Mouse (Mus musculus): ENCODE results near the gene Kpna6. TPM values are rescaled to one million over a fixed set of nuclear protein-coding genes. Genes with fewer than 3 reads are reported as not detected.

The Kpna6 gene
- total and polyA plus RNA-seq, 3 experiments, result 15.9 to 66.5 (median 19.6) TPM

DNA sequence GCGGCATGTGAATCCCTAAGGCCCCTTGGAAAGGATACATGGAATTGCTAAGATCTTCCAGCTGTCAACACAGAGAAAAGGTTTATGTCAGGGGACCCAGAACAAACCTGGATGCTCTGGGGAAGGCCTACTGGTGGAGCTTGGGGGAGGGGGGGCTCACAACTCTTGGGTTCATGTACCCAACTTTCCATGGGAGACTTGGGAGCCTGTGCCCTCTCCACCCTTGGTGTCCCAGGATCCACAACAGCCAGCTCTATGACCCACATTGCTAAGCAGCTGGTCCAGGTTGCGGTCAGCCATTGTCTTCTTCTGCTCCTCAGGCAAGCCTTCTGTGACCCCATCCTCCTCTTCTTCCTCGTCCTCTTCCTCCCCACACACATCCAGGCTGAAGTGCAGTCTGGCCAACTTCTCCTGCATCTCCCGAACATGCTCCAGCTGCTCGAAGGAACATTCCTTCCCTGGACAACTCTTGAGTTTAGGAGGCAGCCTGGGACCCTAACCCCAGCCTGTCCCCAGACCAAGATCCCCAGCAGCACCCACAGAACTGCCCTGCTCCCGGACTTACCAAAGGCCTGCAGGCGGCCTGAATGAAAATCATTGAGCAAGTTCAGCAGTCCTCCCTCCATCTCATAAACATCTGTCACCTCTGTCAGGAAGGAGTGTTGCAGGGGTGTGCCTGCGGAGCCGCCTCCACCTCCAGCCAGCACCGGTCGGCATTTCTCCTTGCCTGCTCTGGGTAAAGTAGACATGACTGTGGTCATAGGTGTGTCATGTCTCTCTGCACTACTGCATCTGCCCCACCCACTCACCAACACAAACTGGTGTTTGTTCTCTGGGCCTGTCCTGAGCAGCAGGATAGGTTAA, 51.9 kb downstream of the Kpna6 start:
- no peak overlapping the region for H3K9ac ChIP-seq (ENCODE audit: control insufficient read depth, low read depth, low read length, poor library complexity, severe bottlenecking)
- H3K27ac ChIP-seq (ENCODE audit: control insufficient read depth, low read depth, low read length), result no peak overlapping the region
- TF ChIP-seq POLR2A (IDR thresholded peaks at IDR 0.05; ENCODE audit: control insufficient read depth in 1 of 2, insufficient read depth in 1 of 2, low read depth in 1 of 2, low read length in 2 of 2, poor library complexity in 1 of 2) (no peak), MYB (IDR thresholded peaks at IDR 0.05; ENCODE audit: low read depth, low read length) (no peak), USF1 (IDR thresholded peaks at IDR 0.05; ENCODE audit: low read depth, low read length) (no peak), SMC3 (IDR thresholded peaks at IDR 0.05; ENCODE audit: low read depth, low read length) (no peak), GABPA (IDR thresholded peaks at IDR 0.05; ENCODE audit: low read depth, low read length) (no peak)
- DNase-seq (ENCODE audit: low read depth, low spot score), result no peak
- H3K9me3 ChIP-seq (replicated peaks; ENCODE audit: insufficient read depth, low read length), result no peaks in the 10 kb centered on the region
- H3K4me1 ChIP-seq (ENCODE audit: control insufficient read depth in 1 of 2, insufficient read depth in 2 of 2, low read length in 2 of 2), result peaks cover 0 to 11% of the 10 kb centered on the region in 2 experiments; a peak in 3 of 4 replicates
- no peaks in the 10 kb centered on the region for H3K27me3 ChIP-seq (ENCODE audit: control insufficient read depth in 1 of 2, insufficient read depth in 2 of 2, low read length in 2 of 2)
- no peak overlapping the region for H3K4me3 ChIP-seq (ENCODE audit: control insufficient read depth in 1 of 2, insufficient read depth in 1 of 2, low read depth in 2 of 2, low read length in 2 of 2)
- H3K36me3 ChIP-seq (ENCODE audit: control insufficient read depth in 1 of 2, insufficient read depth in 2 of 2, low read length in 2 of 2), result peaks cover 0 to 2% of the 10 kb centered on the region in 2 experiments; a peak in 3 of 4 replicates
- H3K79me2 ChIP-seq (ENCODE audit: control insufficient read depth, insufficient read depth, low read length, poor library complexity), result peaks cover 4% of the 10 kb centered on the region; the same call in 1 of the 2 replicates

DNA sequence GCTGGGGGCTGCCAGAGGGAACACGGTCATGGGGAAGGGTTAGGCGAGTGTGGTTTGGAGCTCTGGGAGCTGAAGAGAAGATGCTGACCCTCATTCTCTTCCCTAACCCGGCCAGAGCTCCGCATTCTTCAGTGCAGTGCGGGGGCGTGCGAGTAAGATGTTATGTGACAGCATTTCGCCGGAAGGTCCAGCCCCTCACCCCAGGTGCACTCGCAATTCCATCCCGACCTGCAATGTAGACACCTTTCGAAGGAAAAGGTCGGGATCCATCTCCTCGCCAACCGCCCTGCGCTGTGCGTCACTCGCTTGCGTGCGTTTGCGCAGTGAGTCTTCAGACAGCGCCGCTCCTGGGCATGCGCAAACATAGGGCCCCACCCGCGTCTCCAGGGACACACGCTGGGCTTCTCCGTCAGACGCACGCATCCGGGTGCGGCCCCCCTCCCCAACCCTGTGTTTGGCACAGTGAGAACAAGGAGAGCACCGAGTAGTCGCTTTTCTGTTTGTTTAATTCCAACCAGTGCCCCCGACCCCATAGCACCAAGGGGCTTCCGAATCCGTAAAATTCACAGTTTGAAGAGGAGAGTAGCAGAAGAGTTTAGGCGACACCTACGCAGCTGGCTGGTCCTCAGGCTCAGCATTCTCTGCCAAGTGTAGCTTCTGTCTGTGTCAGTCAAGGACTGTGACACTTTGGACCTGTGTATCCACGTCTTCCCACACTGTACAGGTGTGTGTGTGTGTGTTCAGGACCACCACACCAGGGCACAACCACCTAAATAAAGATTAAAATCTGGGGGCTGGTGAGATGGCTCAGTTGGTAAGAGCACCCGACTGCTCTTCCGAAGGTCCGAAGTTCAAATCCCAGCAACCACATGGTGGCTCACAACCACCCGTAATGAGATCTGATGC, 53.5 kb downstream of the Kpna6 start, which contains the start of gene Iqcc:
TSS of gene Iqcc (minus strand) at position 314 of the 906 bp plus-strand sequence.
- peak within 1 kb of the TSS; percentile 53 for H3K27ac ChIP-seq (ENCODE audit: control insufficient read depth, low read depth, low read length)
- DNase-seq (ENCODE audit: low read depth, low spot score), result peak; percentile 97
- TF ChIP-seq NRF1 (IDR thresholded peaks at IDR 0.05; ENCODE audit: insufficient read depth, low read depth, low read length, poor library complexity, severe bottlenecking) (peak; percentile 95), BHLHE40 (IDR thresholded peaks at IDR 0.05; ENCODE audit: borderline replicate concordance, low read depth, low read length) (no peak), EP300 (IDR thresholded peaks at IDR 0.05; ENCODE audit: low read depth in 1 of 2, low read length in 2 of 2) (no peak), CHD1 (IDR thresholded peaks at IDR 0.05; ENCODE audit: low read depth, low read length) (no peak), ZMIZ1 (IDR thresholded peaks at IDR 0.05; ENCODE audit: low read depth, low read length) (peak; percentile 90), MYC (IDR thresholded peaks at IDR 0.05; ENCODE audit: low read depth, low read length) (no peak), MXI1 (IDR thresholded peaks at IDR 0.05; ENCODE audit: low read depth, low read length) (peak; percentile 83), ELF1 (IDR thresholded peaks at IDR 0.05; ENCODE audit: low read depth, low read length) (peak; percentile 72), ZC3H11A (IDR thresholded peaks at IDR 0.05; ENCODE audit: low read depth, low read length) (no peak), MAZ (IDR thresholded peaks at IDR 0.05; ENCODE audit: low read depth, low read length) (peak; percentile 83; the same call in 1 of the 2 replicates), POLR2A (IDR thresholded peaks at IDR 0.05; ENCODE audit: control insufficient read depth in 1 of 2, insufficient read depth in 1 of 2, low read depth in 1 of 2, low read length in 2 of 2, poor library complexity in 1 of 2) (peak; percentile 82 to 97), CHD2 (IDR thresholded peaks at IDR 0.05; ENCODE audit: low read length) (no peak), USF1 (IDR thresholded peaks at IDR 0.05; ENCODE audit: low read depth, low read length) (no peak), MYB (IDR thresholded peaks at IDR 0.05; ENCODE audit: low read depth, low read length) (0 out of 2 replicates have a peak, but pooled peaks have one; percentile 26), TAL1 (IDR thresholded peaks at IDR 0.05; ENCODE audit: low read length) (no peak), CTCF (IDR thresholded peaks at IDR 0.05 in 2 of 3, conservative IDR thresholded peaks at IDR 0.05 in 1 of 3; ENCODE audit: control insufficient read depth in 1 of 3, insufficient read depth in 1 of 3, low read depth in 2 of 3, low read length in 3 of 3, poor library complexity in 1 of 3, severe bottlenecking in 1 of 3) (0 out of 6 replicates have a peak, but pooled peaks of 1 of the 3 experiments have one; percentile 0), NELFE (IDR thresholded peaks at IDR 0.05; ENCODE audit: low read depth, low read length) (peak; percentile 95), MAFK (IDR thresholded peaks at IDR 0.05; ENCODE audit: borderline replicate concordance, low read depth, low read length) (no peak), TCF12 (IDR thresholded peaks at IDR 0.05; ENCODE audit: low read depth, low read length) (no peak), UBTF (IDR thresholded peaks at IDR 0.05; ENCODE audit: borderline replicate concordance, insufficient read depth, low read depth, low read length) (no peak), KAT2A (conservative IDR thresholded peaks at IDR 0.05; ENCODE audit: low read depth, low read length) (no peak), E2F4 (IDR thresholded peaks at IDR 0.05; ENCODE audit: borderline replicate concordance, low read depth, low read length) (no peak), SMC3 (IDR thresholded peaks at IDR 0.05; ENCODE audit: low read depth, low read length) (no peak), ETS1 (IDR thresholded peaks at IDR 0.05; ENCODE audit: low read depth, low read length) (peak; percentile 49; the same call in 1 of the 2 replicates), TBP (IDR thresholded peaks at IDR 0.05; ENCODE audit: low read depth, low read length) (0 out of 2 replicates have a peak, but pooled peaks have one; percentile 20)

More for the DNA sequence above, 53.5 kb downstream of the Kpna6 start, which contains the start of gene Iqcc:
- Histone ChIP-seq H3K4me3 (ENCODE audit: control insufficient read depth in 1 of 2, insufficient read depth in 1 of 2, low read depth in 2 of 2, low read length in 2 of 2) (peak within 1 kb of the TSS; percentile 76 to 84), H3K36me3 (ENCODE audit: control insufficient read depth in 1 of 2, insufficient read depth in 2 of 2, low read length in 2 of 2) (no peaks in the 10 kb centered on the region; a peak in 2 of 4 replicates), H3K9ac (ENCODE audit: control insufficient read depth, low read depth, low read length, poor library complexity, severe bottlenecking) (peak within 1 kb of the TSS; percentile 87), H3K79me2 (ENCODE audit: control insufficient read depth, insufficient read depth, low read length, poor library complexity) (peaks cover 4% of the 10 kb centered on the region; the same call in 1 of the 2 replicates), H3K4me1 (ENCODE audit: control insufficient read depth in 1 of 2, insufficient read depth in 2 of 2, low read length in 2 of 2) (peaks cover 0 to 7% of the 10 kb centered on the region in 2 experiments; a peak in 1 of 4 replicates), H3K27me3 (ENCODE audit: control insufficient read depth in 1 of 2, insufficient read depth in 2 of 2, low read length in 2 of 2) (no peaks in the 10 kb centered on the region), H3K9me3 (replicated peaks; ENCODE audit: insufficient read depth, low read length) (no peaks in the 10 kb centered on the region)

Data from MEL (cell line).